Mouse (Mus musculus): ENCODE data around the gene Proser2. TPM values are rescaled to one million over a fixed set of nuclear protein-coding genes. Genes with fewer than 3 reads are reported as not detected.

The Proser2 gene
- polyA plus RNA-seq, 1 experiment from 2014 or later: 11.2 TPM

- 86% methylated on average over 12 of the region's 12 CpGs for WGBS (ENCODE audit: insufficient replicate concordance)
- Histone ChIP-seq H3K27ac (ENCODE audit: low read depth, low read length) (no peak overlapping the region), H3K27me3 (ENCODE audit: control insufficient read depth, insufficient read depth, low read length) (no peaks in the 10 kb centered on the region), H3K9me3 (replicated peaks; ENCODE audit: control insufficient read depth, low read length) (no peaks in the 10 kb centered on the region), H3K36me3 (ENCODE audit: control insufficient read depth, insufficient read depth, low read length) (no peaks in the 10 kb centered on the region), H3K4me1 (ENCODE audit: control insufficient read depth, insufficient read depth, low read length) (no peaks in the 10 kb centered on the region), H3K4me2 (no peak overlapping the region), H3K4me3 (ENCODE audit: low read depth, low read length) (no peak overlapping the region), H3K9ac (ENCODE audit: low read depth, low read length) (no peak overlapping the region)
- no peak for ATAC-seq (replicated peaks; ENCODE audit: insufficient number of reproducible peaks, low FRiP score, low TSS enrichment)
These were observed 16.2 kb downstream of the Proser2 start for GRCm38 (mm10) chr2:6113792-6114191.

- H3K36me3 ChIP-seq (ENCODE audit: control insufficient read depth, insufficient read depth, low read length): no peaks in the 10 kb centered on the region
- ATAC-seq (replicated peaks; ENCODE audit: insufficient number of reproducible peaks, low FRiP score, low TSS enrichment): no peak
- no peak overlapping the region for H3K4me3 ChIP-seq (ENCODE audit: low read depth, low read length)
- WGBS (ENCODE audit: insufficient replicate concordance): 74% methylated on average over 4 of the region's 4 CpGs
- no peak overlapping the region for H3K27ac ChIP-seq (ENCODE audit: low read depth, low read length)
- no peak overlapping the region for H3K9ac ChIP-seq (ENCODE audit: low read depth, low read length)
- H3K27me3 ChIP-seq (ENCODE audit: control insufficient read depth, insufficient read depth, low read length): no peaks in the 10 kb centered on the region
- no peak overlapping the region for H3K4me2 ChIP-seq
- no peaks in the 10 kb centered on the region for H3K9me3 ChIP-seq (replicated peaks; ENCODE audit: control insufficient read depth, low read length)
- no peaks in the 10 kb centered on the region for H3K4me1 ChIP-seq (ENCODE audit: control insufficient read depth, insufficient read depth, low read length)
These were observed 17.4 kb downstream of the Proser2 start for GRCm38 (mm10) chr2:6112619-6113018.

DNA sequence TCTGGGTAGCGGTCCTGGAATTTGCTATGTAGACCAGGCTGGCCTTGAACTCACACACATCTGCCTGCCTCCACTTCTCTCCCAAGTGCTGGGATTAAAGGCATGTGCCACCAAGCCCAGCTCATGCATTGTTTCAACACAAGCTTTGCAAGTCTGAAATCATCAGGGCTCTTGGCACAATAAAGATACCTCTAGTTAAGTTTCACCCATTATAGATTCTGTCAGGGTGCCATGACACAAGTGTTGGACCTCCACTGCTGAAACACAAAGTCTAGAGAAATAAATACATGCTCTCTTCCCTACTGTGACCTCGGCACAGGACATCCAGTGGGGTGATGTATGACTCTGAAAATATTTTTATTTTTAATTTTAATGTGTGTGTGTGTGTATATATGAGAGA, 24.6 kb downstream of the Proser2 start:
- 90% methylated on average over 2 of the region's 2 CpGs for WGBS (ENCODE audit: insufficient replicate concordance)
- H3K9me3 ChIP-seq (replicated peaks; ENCODE audit: control insufficient read depth, low read length): no peaks in the 10 kb centered on the region
- no peak for ATAC-seq (replicated peaks; ENCODE audit: insufficient number of reproducible peaks, low FRiP score, low TSS enrichment)
- peaks cover 7% of the 10 kb centered on the region; the same call in 1 of the 2 replicates for H3K36me3 ChIP-seq (ENCODE audit: control insufficient read depth, insufficient read depth, low read length)
- H3K27me3 ChIP-seq (ENCODE audit: control insufficient read depth, insufficient read depth, low read length): no peaks in the 10 kb centered on the region
- no peak overlapping the region for H3K4me2 ChIP-seq
- H3K9ac ChIP-seq (ENCODE audit: low read depth, low read length): no peak overlapping the region
- no peak overlapping the region for H3K27ac ChIP-seq (ENCODE audit: low read depth, low read length)
- H3K4me1 ChIP-seq (ENCODE audit: control insufficient read depth, insufficient read depth, low read length): peaks cover 5% of the 10 kb centered on the region; the same call in 1 of the 2 replicates
- no peak overlapping the region for H3K4me3 ChIP-seq (ENCODE audit: low read depth, low read length)

DNA sequence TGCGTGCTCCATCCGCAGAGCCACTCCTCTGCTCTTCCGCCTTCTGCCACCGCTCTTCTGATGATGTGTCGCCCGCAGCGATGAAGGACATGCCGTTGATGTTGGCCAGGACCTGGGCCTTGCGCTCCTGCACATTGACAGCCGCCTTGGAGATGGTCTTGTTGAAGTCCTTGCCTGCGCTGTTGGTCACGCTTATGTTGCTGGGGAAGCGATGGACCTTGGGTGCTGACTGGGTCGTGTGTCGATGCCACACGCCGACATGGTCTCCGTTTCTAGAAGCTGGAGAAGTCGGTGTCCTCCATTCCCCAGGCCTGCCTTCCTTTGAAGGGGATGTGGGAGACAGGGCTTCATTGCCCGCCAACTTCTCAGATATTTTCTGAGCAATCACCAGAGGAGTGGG, 29.3 kb downstream of the Proser2 start:
- no peak for ATAC-seq (replicated peaks; ENCODE audit: insufficient number of reproducible peaks, low FRiP score, low TSS enrichment)
- no peak overlapping the region; the same call in 1 of the 2 replicates for H3K27ac ChIP-seq (ENCODE audit: low read depth, low read length)
- H3K4me3 ChIP-seq (ENCODE audit: low read depth, low read length): peak overlapping the region; percentile 45
- 28% methylated on average over 20 of the region's 20 CpGs for WGBS (ENCODE audit: insufficient replicate concordance)
- H3K36me3 ChIP-seq (ENCODE audit: control insufficient read depth, insufficient read depth, low read length): peaks cover 7% of the 10 kb centered on the region; the same call in 1 of the 2 replicates
- peaks cover 25% of the 10 kb centered on the region for H3K4me1 ChIP-seq (ENCODE audit: control insufficient read depth, insufficient read depth, low read length)
- H3K9me3 ChIP-seq (replicated peaks; ENCODE audit: control insufficient read depth, low read length): no peaks in the 10 kb centered on the region
- peak overlapping the region; percentile 74 for H3K9ac ChIP-seq (ENCODE audit: low read depth, low read length)
- H3K4me2 ChIP-seq: peak overlapping the region; percentile 81
- H3K27me3 ChIP-seq (ENCODE audit: control insufficient read depth, insufficient read depth, low read length): no peaks in the 10 kb centered on the region

GRCm38 (mm10) chr2:6100027-6100749, 29.8 kb downstream of the Proser2 start:
- peak overlapping the region; percentile 45 for H3K4me3 ChIP-seq (ENCODE audit: low read depth, low read length)
- H3K9me3 ChIP-seq (replicated peaks; ENCODE audit: control insufficient read depth, low read length): no peaks in the 10 kb centered on the region
- peak; percentile 44; the same call in 1 of the 2 replicates for ATAC-seq (replicated peaks; ENCODE audit: insufficient number of reproducible peaks, low FRiP score, low TSS enrichment)
- peak overlapping the region; percentile 74 for H3K9ac ChIP-seq (ENCODE audit: low read depth, low read length)
- H3K27ac ChIP-seq (ENCODE audit: low read depth, low read length): peak overlapping the region; percentile 51
- peaks cover 7% of the 10 kb centered on the region; the same call in 1 of the 2 replicates for H3K36me3 ChIP-seq (ENCODE audit: control insufficient read depth, insufficient read depth, low read length)
- WGBS (ENCODE audit: insufficient replicate concordance): 8% methylated on average over 51 of the region's 51 CpGs
- H3K4me2 ChIP-seq: peak overlapping the region; percentile 81
- H3K4me1 ChIP-seq (ENCODE audit: control insufficient read depth, insufficient read depth, low read length): peaks cover 25% of the 10 kb centered on the region
- H3K27me3 ChIP-seq (ENCODE audit: control insufficient read depth, insufficient read depth, low read length): no peaks in the 10 kb centered on the region

DNA sequence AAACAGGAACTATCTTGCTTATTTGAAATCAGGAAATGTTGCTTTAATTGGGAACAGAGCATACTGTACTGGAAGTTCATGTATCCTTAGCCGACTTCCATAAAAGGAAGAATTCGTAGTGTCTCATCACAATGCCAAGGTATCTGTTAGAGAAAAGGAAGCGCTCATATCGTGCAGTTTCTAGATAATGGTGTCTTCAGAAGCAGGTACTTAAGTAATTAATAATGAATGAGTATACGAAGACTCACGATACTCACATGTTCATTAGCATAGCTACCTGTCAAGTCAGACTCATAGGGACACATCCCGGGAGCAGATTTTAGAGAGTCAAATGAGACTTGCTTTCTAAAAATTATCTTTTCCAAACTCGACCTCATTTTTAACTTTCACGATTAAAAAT, 30.6 kb downstream of the Proser2 start:
- H3K4me1 ChIP-seq (ENCODE audit: control insufficient read depth, insufficient read depth, low read length): peaks cover 25% of the 10 kb centered on the region
- no peaks in the 10 kb centered on the region for H3K27me3 ChIP-seq (ENCODE audit: control insufficient read depth, insufficient read depth, low read length)
- H3K36me3 ChIP-seq (ENCODE audit: control insufficient read depth, insufficient read depth, low read length): peaks cover 7% of the 10 kb centered on the region; the same call in 1 of the 2 replicates
- 59% methylated on average over 9 of the region's 9 CpGs for WGBS (ENCODE audit: insufficient replicate concordance)
- H3K9me3 ChIP-seq (replicated peaks; ENCODE audit: control insufficient read depth, low read length): no peaks in the 10 kb centered on the region
- H3K9ac ChIP-seq (ENCODE audit: low read depth, low read length): no peak overlapping the region
- peak overlapping the region; percentile 33; the same call in 1 of the 2 replicates for H3K4me2 ChIP-seq
- H3K4me3 ChIP-seq (ENCODE audit: low read depth, low read length): no peak overlapping the region
- H3K27ac ChIP-seq (ENCODE audit: low read depth, low read length): peak overlapping the region; percentile 88
- ATAC-seq (replicated peaks; ENCODE audit: insufficient number of reproducible peaks, low FRiP score, low TSS enrichment): no peak

DNA sequence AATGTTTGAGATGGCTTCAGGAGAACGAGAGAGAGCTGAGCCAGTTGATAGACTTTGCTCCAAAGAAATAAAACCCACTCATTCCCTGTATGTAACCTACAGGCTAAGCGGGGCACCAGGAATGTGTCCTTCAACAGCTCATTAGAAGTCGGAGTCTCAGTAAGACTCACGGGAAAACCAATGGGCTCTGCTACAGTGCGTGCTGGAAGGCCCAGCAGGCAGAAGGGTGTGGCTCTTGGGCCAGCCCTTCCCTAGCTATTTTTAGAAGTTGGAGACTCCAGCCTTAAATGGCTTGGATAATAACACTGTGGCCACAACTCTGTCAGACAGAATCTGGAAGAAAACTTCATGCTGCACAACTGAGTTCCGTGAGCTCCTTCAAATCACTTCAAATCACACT, 31.1 kb downstream of the Proser2 start:
- H3K4me2 ChIP-seq: peak overlapping the region; percentile 33
- WGBS (ENCODE audit: insufficient replicate concordance): 9% methylated on average over 6 of the region's 6 CpGs

DNA sequence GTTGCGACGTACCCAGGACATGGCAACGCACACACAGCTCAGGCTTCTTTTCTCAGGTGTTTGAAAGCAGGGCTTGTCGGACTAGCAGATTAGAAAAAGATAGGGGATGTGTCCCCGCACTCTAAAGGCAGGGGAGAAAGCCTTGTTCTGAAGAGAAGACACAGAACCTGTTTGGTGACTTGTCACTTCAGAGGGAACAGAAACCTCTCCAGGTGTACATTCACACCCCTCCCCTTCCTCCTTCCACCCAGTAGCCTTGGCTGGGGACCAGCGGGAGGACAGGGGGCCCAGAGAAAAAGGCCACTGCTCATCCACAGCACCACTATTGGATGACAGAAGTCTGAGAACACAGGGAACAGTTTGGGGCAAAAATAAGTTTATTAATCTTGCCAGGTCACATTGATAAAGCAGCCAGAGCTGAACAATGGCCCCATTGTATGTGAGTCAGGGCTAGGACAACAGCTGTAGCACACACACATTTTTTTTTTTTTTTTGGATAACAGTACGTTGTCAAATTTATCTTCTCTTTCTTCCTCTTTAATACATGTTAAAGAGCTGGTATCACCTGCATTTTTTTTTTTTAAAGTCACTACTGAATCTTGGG, 32.8 kb downstream of the Proser2 start:
- peak overlapping the region; percentile 36; the same call in 1 of the 2 replicates for H3K27ac ChIP-seq (ENCODE audit: low read depth, low read length)
- H3K27me3 ChIP-seq (ENCODE audit: control insufficient read depth, insufficient read depth, low read length): no peaks in the 10 kb centered on the region
- 51% methylated on average over 7 of the region's 7 CpGs for WGBS (ENCODE audit: insufficient replicate concordance)
- H3K9ac ChIP-seq (ENCODE audit: low read depth, low read length): no peak overlapping the region
- no peak overlapping the region for H3K4me3 ChIP-seq (ENCODE audit: low read depth, low read length)
- H3K4me2 ChIP-seq: no peak overlapping the region
- peaks cover 5% of the 10 kb centered on the region; the same call in 1 of the 2 replicates for H3K36me3 ChIP-seq (ENCODE audit: control insufficient read depth, insufficient read depth, low read length)
- peaks cover 25% of the 10 kb centered on the region for H3K4me1 ChIP-seq (ENCODE audit: control insufficient read depth, insufficient read depth, low read length)
- ATAC-seq (replicated peaks; ENCODE audit: insufficient number of reproducible peaks, low FRiP score, low TSS enrichment): no peak
- no peaks in the 10 kb centered on the region for H3K9me3 ChIP-seq (replicated peaks; ENCODE audit: control insufficient read depth, low read length)

More for the DNA sequence above, 31.1 kb downstream of the Proser2 start:
- H3K4me1 ChIP-seq (ENCODE audit: control insufficient read depth, insufficient read depth, low read length): peaks cover 25% of the 10 kb centered on the region
- peak; percentile 83 for ATAC-seq (replicated peaks; ENCODE audit: insufficient number of reproducible peaks, low FRiP score, low TSS enrichment)
- no peak overlapping the region; the same call in 1 of the 2 replicates for H3K9ac ChIP-seq (ENCODE audit: low read depth, low read length)
- no peaks in the 10 kb centered on the region for H3K9me3 ChIP-seq (replicated peaks; ENCODE audit: control insufficient read depth, low read length)
- H3K36me3 ChIP-seq (ENCODE audit: control insufficient read depth, insufficient read depth, low read length): peaks cover 7% of the 10 kb centered on the region; the same call in 1 of the 2 replicates
- H3K27me3 ChIP-seq (ENCODE audit: control insufficient read depth, insufficient read depth, low read length): no peaks in the 10 kb centered on the region
- no peak overlapping the region for H3K4me3 ChIP-seq (ENCODE audit: low read depth, low read length)
- peak overlapping the region; percentile 88 for H3K27ac ChIP-seq (ENCODE audit: low read depth, low read length)
